Mouse (Mus musculus): Measurements from ENCODE around the gene Wbp11. TPM values are rescaled to one million over a fixed set of nuclear protein-coding genes. Genes with fewer than 3 reads are reported as not detected.

Wbp11 gene
- total RNA-seq (2023; ENCODE audit: inconsistent age) = 216 to 249 TPM (median 231 TPM) in 4 replicates

GRCm38 (mm10) chr6:136827881-136828561 is at the start of gene Wbp11:
Gene Wbp11, minus strand, starts transcription at chr6:136828233.

GRCm38 (mm10) chr6:136875670-136876069 is 47.6 kb upstream of the Wbp11 start, which contains the start of gene Mgp:
Gene Mgp, minus strand, starts transcription at chr6:136875823.

GRCm38 (mm10) chr6:136857186-136857872 is 29.3 kb upstream of the Wbp11 start, which contains the start of gene Art4:
Gene Art4, minus strand, starts transcription at chr6:136857733.

DNA sequence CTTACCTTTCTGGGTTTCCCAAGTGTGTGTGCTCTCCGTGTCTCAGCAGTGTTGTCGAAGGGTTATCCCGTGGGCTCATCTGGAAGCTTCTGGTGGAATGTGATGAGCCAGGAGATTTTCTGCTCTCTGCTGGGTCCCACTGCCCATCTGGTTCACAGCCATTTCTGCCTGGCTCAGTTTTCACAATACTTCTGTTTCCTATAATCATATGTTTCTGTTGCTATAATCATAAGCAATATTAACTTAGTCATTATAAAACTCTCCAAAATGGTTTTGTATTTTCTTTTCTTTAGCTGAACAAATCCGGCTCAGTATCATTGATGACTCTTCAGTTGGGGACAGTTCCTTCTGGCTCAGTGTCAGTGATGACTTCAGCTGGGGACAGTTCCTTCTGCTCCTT is 7.3 kb upstream of the Wbp11 start, which contains the start of gene Smco3:
Gene Smco3 (minus strand): TSS at position 101 of the 400 bp plus-strand sequence.

DNA sequence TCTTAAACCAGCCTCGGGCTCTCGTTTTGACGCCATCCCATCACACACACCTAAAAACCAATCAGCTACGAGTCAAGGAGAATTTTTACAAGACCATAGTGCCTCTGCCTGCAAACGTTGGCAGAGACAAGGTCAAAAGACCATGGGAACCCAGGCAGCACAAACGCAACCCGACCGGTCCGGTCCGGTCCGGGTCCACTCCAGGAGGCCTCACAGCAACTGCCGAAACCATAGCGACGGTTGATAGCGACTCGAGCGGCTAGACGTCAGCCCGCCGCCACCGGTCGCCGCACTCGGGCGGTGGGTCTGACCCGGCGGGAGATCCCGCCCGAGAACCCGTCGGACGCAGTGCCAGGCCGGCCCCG is 535 bp downstream of the Wbp11 start, which contains the start of gene BC049715:
Gene BC049715 (plus strand): TSS at position 111 of the 365 bp plus-strand sequence.

DNA sequence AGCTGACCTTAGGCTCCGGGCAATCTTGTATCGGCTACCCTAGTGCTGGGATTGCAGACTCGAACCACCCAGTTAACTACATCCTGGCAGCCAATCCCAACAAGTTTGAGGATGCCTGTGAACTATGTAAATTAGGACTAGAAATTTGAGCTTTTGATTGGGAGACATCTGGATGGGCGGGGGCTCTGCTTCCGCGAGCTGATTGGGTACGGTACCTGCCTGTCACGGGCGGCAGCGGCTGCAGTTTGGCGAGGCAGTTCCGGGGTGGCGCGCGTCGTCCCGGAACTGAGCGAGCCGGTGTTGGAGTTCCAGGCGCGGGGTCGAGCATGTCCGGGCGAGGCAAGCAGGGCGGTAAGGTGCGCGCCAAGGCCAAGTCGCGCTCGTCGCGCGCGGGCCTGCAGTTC is 20.0 kb downstream of the Wbp11 start, which contains the start of gene H2afj:
Gene H2afj (plus strand): TSS at position 231 of the 404 bp plus-strand sequence.

DNA sequence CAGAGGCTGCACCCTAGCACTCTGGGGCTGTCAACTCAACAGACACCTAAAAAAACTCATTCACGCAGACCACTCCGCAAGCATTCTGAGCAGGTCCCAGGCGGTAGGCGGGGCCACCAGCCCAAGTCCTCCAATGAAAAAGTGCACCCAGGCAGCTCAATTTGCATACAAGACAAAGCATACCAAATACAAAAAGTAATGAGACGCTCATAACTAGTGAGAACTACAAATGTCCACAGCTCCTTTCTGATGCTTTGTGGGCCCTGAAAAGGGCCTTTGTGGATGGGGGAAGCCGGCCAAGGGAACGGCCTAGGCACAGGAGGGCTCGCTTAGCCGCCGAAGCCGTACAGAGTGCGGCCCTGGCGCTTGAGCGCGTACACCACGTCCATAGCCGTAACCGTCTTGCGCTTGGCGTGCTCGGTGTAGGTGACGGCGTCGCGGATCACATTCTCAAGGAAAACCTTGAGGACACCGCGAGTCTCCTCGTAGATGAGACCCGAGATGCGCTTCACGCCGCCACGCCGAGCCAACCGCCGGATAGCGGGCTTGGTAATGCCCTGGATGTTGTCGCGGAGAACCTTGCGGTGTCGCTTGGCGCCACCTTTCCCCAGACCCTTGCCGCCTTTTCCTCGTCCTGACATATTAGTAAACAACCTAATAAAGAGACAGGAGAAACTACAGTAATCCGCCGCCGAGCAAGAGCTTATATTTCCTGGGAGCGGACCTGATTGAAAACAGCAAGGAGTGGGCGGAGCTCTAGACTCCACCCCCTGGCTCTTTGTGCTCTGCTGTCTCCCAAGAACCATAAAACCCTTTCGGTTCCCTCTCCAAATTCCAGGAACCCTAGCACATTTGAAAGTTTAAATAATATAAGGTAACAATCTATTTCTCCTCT is 24.0 kb downstream of the Wbp11 start, which contains the start of gene Hist4h4:
Gene Hist4h4 (minus strand): TSS at position 677 of the 895 bp plus-strand sequence.

DNA sequence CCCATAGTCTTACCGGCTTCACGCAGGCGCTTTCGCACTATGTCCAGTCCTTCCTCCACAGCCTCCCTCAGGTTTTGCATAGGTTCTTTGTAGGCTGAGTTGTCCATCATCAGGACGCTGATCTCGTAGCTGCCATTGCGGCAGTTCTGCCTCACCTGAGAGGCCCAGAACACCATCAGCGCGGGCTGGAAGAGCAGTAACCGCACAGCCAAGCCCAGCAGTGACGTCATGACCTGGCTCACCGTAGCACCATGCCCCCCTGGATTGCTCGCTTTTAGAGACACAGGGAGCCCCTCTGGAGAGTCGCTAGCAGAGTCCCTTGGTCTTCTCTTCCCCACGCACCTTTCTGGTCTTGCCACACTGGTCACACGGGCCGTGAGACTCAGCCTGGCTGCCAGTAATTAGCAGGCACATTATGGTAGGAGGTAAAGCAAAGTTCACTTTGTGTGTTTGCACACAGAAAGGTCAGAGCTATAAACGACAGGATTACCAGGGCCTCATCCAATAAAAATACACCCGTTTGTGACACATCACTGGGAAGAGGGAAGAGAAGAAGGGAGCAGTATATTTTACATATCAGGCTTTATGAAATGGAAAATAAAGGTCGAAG is 46.6 kb downstream of the Wbp11 start, which contains the start of gene Gucy2c:
Gene Gucy2c (minus strand): TSS at position 389 of the 610 bp plus-strand sequence.

Other genes with a start within 250 kb of the Wbp11 start
- 68.3 to 80.6 TPM (median 78.4 TPM) in 4 replicates for gene Plbd1, start 166.3 kb downstream of the Wbp11 start, total RNA-seq (2023; ENCODE audit: inconsistent age)
- 0.12 to 0.13 TPM in 2 of 4 replicates, not detected in the others for gene Gucy2c, start 46.5 kb downstream of the Wbp11 start, total RNA-seq (2023; ENCODE audit: inconsistent age)
- 16.2 to 18.0 TPM (median 17.3 TPM) in 4 replicates for gene Hist4h4, start 23.8 kb downstream of the Wbp11 start, total RNA-seq (2023; ENCODE audit: inconsistent age)
- gene H2afj, start 20.0 kb downstream of the Wbp11 start, total RNA-seq (2023; ENCODE audit: inconsistent age) = 60.9 to 81.4 TPM (median 66.9 TPM) in 4 replicates
- 2.9 to 6.8 TPM (median 4.8 TPM) in 4 replicates for gene BC049715, start 607 bp downstream of the Wbp11 start, total RNA-seq (2023; ENCODE audit: inconsistent age)
- 0.29 TPM in 1 of 4 replicates, not detected in the others for gene Smco3, start 7.2 kb upstream of the Wbp11 start, total RNA-seq (2023; ENCODE audit: inconsistent age)
- 0.27 to 0.48 TPM (median 0.27 TPM) in 3 of 4 replicates, not detected in the other for gene Art4, start 29.5 kb upstream of the Wbp11 start, total RNA-seq (2023; ENCODE audit: inconsistent age)
- gene Mgp, start 47.6 kb upstream of the Wbp11 start, total RNA-seq (2023; ENCODE audit: inconsistent age) = not detected in 4 replicates
- gene Erp27, start 93.9 kb upstream of the Wbp11 start, total RNA-seq (2023; ENCODE audit: inconsistent age) = 10.3 to 15.9 TPM (median 12.8 TPM) in 4 replicates
- gene Pde6h, start 95.6 kb upstream of the Wbp11 start, total RNA-seq (2023; ENCODE audit: inconsistent age) = 0.10 TPM in 1 of 4 replicates, not detected in the others
- 979 to 1,034 TPM (median 997 TPM) in 4 replicates for gene Arhgdib, start 113.7 kb upstream of the Wbp11 start, total RNA-seq (2023; ENCODE audit: inconsistent age)